Mouse (Mus musculus) cerebellum, adult 2 months (tissue): ENCODE data around the gene Ambn.
"Not testable (repeated sequence)": the region's sequence is repeated elsewhere in the genome, so short reads cannot be mapped to it uniquely, and the experiment has no call there.

ENCODE experiments used
- CTCF ChIP-seq: fragments of 200-500 bp; IDR thresholded peaks from 2 replicates; pipeline ENCODE4 v1.5.1; 2011; ENCODE audit warnings: low read depth, mild to moderate bottlenecking, control low read depth, low read length, moderate library complexity, borderline replicate concordance; ENCODE audit not compliant: insufficient read depth
- POLR2A ChIP-seq: fragments of 200-500 bp; IDR thresholded peaks from 2 replicates; pipeline ENCODE4 v1.6.1; 2011; ENCODE audit warnings: low read length, control low read depth, borderline replicate concordance; ENCODE audit not compliant: insufficient read depth

DNA sequence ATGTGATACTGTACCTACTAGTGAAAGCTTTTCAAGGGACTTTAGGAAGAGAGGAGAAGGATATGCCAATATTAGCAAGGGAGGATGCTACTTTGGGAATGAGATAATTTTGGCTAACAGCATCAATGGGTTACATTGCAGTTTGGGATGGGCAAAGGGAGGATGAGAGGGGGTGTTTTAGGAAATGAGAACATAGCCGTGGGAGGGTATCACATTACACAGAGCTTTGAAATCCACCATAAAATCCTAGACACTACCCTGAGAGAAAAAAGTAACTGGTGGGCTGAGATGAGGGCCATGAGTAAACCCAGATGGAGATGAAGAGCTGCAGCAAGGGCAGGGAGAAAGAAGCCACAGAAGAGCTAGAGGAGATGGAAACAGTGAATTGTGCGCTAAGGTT is 30.9 kb upstream of the Ambn start:
- not testable (repeated sequence) for TF ChIP-seq CTCF, POLR2A
